Mouse (Mus musculus) layer of hippocampus, adult 11-12 months (tissue): ENCODE results near the gene Ttll6.
A peak's percentile ranks its signal among the peaks of the same experiment; 100 is the strongest.

ENCODE experiments used
- DNase-seq: peaks from one replicate; pipeline ENCODE4 v3.0.0; 2022; ENCODE audit warnings: low spot score

Ttll6 gene

DNA sequence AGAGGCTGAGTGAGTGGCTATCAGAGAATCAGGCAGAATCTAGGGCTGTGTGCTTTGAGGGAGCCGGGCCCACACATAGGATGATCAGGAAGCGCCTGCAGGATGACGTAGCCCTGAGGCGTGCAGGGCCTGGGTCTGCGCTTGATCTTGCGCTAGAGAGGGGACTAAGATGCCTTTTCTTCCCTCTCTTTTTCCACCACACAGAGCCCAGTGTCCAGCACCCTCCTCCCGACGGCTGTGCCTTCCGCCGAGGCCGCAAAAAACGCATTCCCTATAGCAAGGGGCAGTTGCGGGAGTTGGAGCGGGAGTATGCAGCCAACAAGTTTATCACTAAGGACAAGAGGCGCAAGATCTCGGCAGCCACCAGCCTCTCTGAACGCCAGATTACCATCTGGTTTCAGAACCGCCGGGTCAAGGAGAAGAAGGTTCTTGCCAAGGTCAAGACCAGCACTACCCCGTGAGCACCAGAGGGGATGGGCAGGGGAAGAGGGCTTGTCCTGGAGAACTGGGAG, 62.2 kb downstream of the Ttll6 start:
- no peak for DNase-seq

- peak; percentile 11 for DNase-seq
Observed at GRCm38 (mm10) chr11:96198642-96199041, 65.1 kb downstream of the Ttll6 start.

DNA sequence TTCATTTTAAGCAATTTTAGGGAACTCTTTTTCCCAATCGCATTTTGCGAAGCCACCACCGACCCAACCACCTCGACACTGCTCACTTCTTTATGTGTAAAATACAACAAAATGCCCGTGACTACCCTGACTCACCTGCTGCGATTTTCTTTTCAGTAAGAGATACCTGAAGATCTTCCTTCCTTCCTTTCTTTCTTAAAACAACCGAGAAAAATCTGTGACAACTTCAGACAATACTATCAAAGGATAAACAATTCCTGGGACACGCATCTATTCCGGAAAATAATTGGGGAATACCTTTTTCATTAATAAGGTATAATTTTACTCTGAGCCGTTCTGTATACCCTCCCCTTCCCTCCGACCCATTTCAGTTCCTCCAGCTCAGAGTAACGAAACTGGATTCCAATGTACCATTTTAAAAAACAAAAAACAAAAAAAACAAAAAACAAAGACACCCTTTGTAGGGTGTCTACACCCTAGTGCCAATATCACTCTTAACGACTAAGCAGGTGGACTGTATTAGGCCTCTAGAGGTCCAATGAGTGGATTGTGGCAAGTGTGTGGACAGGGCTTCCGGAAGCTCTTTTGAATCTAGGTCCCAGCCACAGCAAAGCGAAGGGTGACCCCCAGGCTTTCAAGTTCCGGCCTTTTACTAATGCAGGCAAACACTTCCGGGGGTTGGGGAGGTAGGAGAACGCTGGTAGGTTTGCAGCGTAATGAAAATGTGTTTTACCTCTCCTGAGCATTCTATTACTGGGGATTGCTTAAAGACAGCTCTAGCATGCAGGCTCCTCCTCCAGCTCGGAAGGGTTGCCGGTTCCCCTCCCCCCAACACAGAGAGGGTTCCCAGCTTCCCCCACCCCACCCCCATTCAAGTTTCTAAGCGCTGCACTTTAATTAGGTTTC, 65.8 kb downstream of the Ttll6 start:
- DNase-seq = no peak

DNA sequence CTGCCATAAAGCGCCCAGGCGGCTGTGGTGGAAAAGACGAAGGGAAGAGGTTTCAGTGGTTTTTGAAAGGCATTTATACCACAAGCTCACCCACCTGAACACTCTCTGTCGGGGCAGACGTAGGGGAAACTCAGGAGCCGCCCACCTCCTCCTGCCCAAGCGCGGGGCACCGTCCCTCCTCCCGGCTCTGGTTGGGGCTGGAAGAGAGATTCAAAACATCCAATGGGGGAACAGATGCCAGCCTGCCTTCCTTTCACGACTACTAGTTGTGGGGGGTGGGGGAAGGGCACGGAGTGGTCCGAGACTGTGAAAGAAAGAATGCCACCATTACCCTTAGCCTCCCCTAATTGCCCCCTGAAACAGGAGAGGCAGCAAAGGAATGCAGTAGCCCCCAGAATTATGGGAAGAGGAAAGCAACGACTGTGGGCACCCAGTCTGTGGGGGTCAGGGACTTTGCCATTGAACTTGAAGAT, 66.6 kb downstream of the Ttll6 start:
- DNase-seq = no peak

DNA sequence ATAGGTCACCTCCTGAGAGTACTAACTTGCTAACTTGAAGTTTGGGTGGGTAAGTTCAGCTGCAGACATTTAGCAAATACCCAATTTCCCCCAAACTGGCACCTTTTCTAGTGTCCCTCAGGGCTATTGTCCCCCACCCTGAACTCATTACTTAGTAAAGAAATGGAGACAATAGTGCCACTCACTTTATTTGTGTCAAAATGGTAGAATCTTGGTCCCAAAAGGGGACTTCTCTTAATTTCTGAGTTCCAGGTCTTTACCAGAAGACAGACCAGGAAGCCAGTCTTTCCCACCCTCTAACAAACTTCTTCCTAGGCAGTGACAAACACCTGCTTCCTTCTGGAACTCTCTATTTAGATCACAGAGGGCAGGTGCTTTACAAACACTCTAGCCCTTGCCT, 68.2 kb downstream of the Ttll6 start:
- no peak for DNase-seq

- DNase-seq = no peak
Observed at GRCm38 (mm10) chr11:96202401-96203081, 69.0 kb downstream of the Ttll6 start.

GRCm38 (mm10) chr11:96203182-96203788, 69.7 kb downstream of the Ttll6 start:
- DNase-seq = no peak

- no peak for DNase-seq
Observed at GRCm38 (mm10) chr11:96203789-96204186, 70.2 kb downstream of the Ttll6 start.

- DNase-seq = no peak
Observed at GRCm38 (mm10) chr11:96204351-96204750, 70.8 kb downstream of the Ttll6 start.

DNA sequence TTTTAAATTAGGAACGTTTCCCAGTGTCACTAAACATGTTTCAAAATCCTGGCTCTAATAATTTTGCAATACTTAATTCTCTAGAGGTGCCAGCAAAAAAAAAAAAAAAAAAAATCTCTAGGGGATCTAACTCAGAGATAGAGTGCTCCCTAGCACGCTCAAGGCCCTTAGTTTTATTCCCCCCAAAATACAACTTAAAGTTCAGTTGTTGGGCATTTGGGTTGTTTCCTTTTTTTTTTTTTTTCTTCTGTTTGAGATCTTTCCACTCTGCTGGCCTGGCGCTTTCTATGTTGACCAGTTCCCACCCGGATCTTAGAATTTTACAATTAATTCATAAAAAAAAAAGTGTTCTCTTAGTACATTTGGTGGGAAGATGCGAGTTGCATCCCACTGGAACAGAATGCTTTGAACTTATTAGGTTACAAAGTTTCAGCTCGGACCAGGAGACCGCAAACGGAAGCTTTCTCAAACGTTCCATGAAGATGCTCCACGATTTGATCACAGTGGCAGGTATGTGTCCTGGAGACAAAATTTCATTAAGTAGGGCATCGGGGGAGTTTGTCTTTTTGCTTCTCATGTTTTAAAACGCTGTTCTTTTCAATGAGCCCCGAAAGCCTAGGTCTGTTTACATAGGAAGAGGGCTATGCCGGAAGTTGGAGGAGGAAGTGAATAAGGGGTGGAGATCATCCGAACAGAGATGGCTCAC, 72.0 kb downstream of the Ttll6 start:
- DNase-seq = no peak
